Mouse (Mus musculus) cortical plate, adult 2 months (tissue): Measurements from ENCODE around the gene Rabggta.

Source experiments
- CTCF ChIP-seq: fragments of 200-500 bp; IDR thresholded peaks from 2 replicates; pipeline ENCODE4 v1.5.1; 2011; ENCODE audit warnings: mild to moderate bottlenecking, control low read depth, low read length; ENCODE audit not compliant: insufficient read depth; ENCODE audit errors: extremely low read depth
- POLR2A ChIP-seq: fragments of 200-500 bp; IDR thresholded peaks from 2 replicates; pipeline ENCODE4 v1.6.1; 2011; ENCODE audit warnings: mild to moderate bottlenecking, low read length, control low read depth; ENCODE audit not compliant: insufficient read depth; ENCODE audit errors: extremely low read depth

DNA sequence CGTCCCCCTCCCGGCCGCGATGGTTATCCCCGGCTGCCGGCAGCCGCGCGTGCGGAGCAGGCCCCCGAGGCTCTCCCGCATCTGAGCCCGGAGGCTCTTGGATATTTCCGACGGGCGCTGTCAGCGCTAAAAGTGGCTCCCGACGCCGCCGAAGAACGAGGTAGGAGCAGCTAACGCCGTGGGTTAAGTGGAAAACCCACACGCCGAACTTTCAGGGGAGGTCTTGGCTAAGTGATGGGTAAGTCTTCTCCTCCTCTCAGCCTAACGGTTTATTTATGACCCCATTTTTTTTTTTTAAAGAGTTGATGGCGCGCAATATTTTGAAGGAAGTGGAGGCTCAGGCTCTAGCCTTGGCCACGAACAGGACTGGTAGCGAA, 23.8 kb upstream of the Rabggta start:
- TF ChIP-seq CTCF: no peak
- TF ChIP-seq POLR2A: no peak
